Mouse (Mus musculus) gastrocnemius, postnatal 10 days (tissue): ENCODE results near the gene Gjc2. TPM values are rescaled to one million over a fixed set of nuclear protein-coding genes. Genes with fewer than 3 reads are reported as not detected.

Experiments used
- total RNA-seq, 2 experiments: library from RNA; stranded (reverse); gene quantifications; 2 replicates each; pipeline ENCODE4 v1.2.3; 2021

The Gjc2 gene
- total RNA-seq, 2 experiments from 2014 or later = 0.78 to 1.2 TPM

Other genes starting within 250 kb of the Gjc2 start
- 100 to 1,000 TPM; 160 to 172 TPM for gene Rnf187, start 244.3 kb downstream of the Gjc2 start, total RNA-seq
- gene Hist3h2ba, start 234.3 kb downstream of the Gjc2 start, total RNA-seq = 1 to 10 TPM; 7.3 to 8.0 TPM
- 10 to 100 TPM; 25.1 to 25.6 TPM for gene Hist3h2a, start 228.5 kb downstream of the Gjc2 start, total RNA-seq
- gene Trim17, start 228.5 kb downstream of the Gjc2 start, total RNA-seq = under 1 TPM; 0.14 TPM
- gene Trim11, start 205.1 kb downstream of the Gjc2 start, total RNA-seq = 10 to 100 TPM; 11.1 to 15.4 TPM
- 100 to 1,000 TPM; 664 to 666 TPM for gene Obscn, start 46.8 kb downstream of the Gjc2 start, total RNA-seq
- 10 to 100 TPM in 1 of 2 experiments, 1 to 10 TPM in 1; 9.4 to 10.6 TPM for gene Iba57, start 19.5 kb downstream of the Gjc2 start, total RNA-seq
- gene Guk1, start 9.0 kb upstream of the Gjc2 start, total RNA-seq = 10 to 100 TPM; 20.8 to 22.0 TPM
- gene Mrpl55, start 19.3 kb upstream of the Gjc2 start, total RNA-seq = 10 to 100 TPM; 36.7 to 38.0 TPM
- 1 to 10 TPM; 6.1 to 6.3 TPM for gene 2310033P09Rik, start 25.1 kb upstream of the Gjc2 start, total RNA-seq
- 100 to 1,000 TPM; 222 to 228 TPM for gene Arf1, start 45.1 kb upstream of the Gjc2 start, total RNA-seq
- gene Wnt3a, start 107.5 kb upstream of the Gjc2 start, total RNA-seq = not detected
- gene Wnt9a, start 123.7 kb upstream of the Gjc2 start, total RNA-seq = 10 to 100 TPM; 11.1 to 11.8 TPM
- not detected for gene Prss38, start 192.4 kb upstream of the Gjc2 start, total RNA-seq